Comparison of ENCODE assay signal across 8 mouse cellular contexts in the genomic region with DNA sequence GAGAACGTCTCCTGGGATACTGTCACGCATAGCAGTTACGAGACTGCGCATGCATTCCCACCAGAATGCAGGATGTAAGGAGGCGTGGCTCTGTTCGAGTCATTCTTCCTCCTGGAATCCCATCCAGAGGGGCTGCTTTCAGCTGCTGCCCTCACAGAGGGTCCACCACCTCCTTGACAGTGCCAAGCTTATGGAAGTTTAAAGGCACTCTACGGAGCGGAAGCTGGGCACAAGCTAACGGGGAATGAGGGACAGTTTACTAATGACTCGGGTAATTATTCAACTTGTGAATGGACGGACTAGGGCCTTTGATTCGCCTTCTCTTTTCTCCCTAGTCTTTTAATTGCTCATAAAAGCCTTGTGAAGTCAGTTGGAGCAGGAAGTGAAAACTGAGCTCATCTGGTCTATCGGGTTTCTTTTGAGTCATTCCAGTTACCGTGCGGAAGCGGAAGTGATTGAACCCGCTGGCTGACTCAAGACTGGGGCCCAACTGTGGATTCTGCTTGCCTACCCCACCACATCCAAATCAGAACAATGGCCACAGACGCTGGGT.
DNase-seq lines count a peak whose midpoint lies in the region; ATAC-seq and TF ChIP-seq lines count a peak whose summit lies in the region.

No protein-coding gene starts in this region.

- H3K27ac ChIP-seq in lung, embryonic 14.5 days (ENCODE audit: low read depth) = peak overlapping the region; percentile 4; the same call in 1 of the 2 replicates
- H3K27ac ChIP-seq in brown adipose tissue, adult 24 weeks (replicated peaks; ENCODE audit: low read depth, low read length) = peak overlapping the region; percentile 85
- H3K27ac ChIP-seq in heart, embryonic 13.5 days (replicated peaks) = peak overlapping the region; percentile 64
- no peak overlapping the region for H3K27ac ChIP-seq in limb, embryonic 11.5 days (replicated peaks; ENCODE audit: low read depth, low read length)

- H3K9ac ChIP-seq in lung, embryonic 14.5 days = no peak overlapping the region
- H3K9ac ChIP-seq in heart, embryonic 13.5 days = no peak overlapping the region
- H3K9ac ChIP-seq in limb, embryonic 11.5 days (ENCODE audit: low read length) = no peak overlapping the region

- WGBS in lung, embryonic 14.5 days = 50% methylated on average over 18 of the region's 18 CpGs
- WGBS in heart, embryonic 13.5 days = 67% methylated on average over 18 of the region's 18 CpGs
- 7% methylated on average over 18 of the region's 18 CpGs for WGBS in limb, embryonic 11.5 days

- no peak for TF ChIP-seq CTCF in lung, embryonic 14.5 days (IDR thresholded peaks at IDR 0.05; ENCODE audit: low read depth)

- H3K4me2 ChIP-seq in lung, embryonic 14.5 days = peak overlapping the region; percentile 52
- peak overlapping the region; percentile 52 for H3K4me2 ChIP-seq in heart, embryonic 13.5 days
- H3K4me2 ChIP-seq in limb, embryonic 11.5 days (ENCODE audit: low read depth, severe bottlenecking) = peak overlapping the region; percentile 42

- H3K4me3 ChIP-seq in lung, embryonic 14.5 days (ENCODE audit: low read depth, low read length) = 0 out of 2 replicates have a peak overlapping the region, but pooled peaks have one; percentile 8
- peak overlapping the region; percentile 34 for H3K4me3 ChIP-seq in brown adipose tissue, adult 24 weeks (ENCODE audit: insufficient read depth, low read depth, low read length)
- H3K4me3 ChIP-seq in heart, embryonic 13.5 days = peak overlapping the region; percentile 27; the same call in 1 of the 2 replicates
- H3K4me3 ChIP-seq in limb, embryonic 11.5 days (ENCODE audit: low read depth, low read length) = peak overlapping the region; percentile 16

- H3K9me3 ChIP-seq in lung, embryonic 14.5 days (ENCODE audit: low read depth, low read length) = no peaks in the 10 kb centered on the region
- no peaks in the 10 kb centered on the region for H3K9me3 ChIP-seq in heart, embryonic 13.5 days
- H3K9me3 ChIP-seq in limb, embryonic 11.5 days (ENCODE audit: control insufficient read depth, low read length) = no peaks in the 10 kb centered on the region

- DNase-seq in lung, embryonic 14.5 days = peak; percentile 45
- no peak for DNase-seq in lung, postnatal 25 days (ENCODE audit: low spot score)
- DNase-seq in limb, embryonic 11.5 days (ENCODE audit: low spot score) = peak; percentile 59
- DNase-seq in monocyte, adult 2 months (ENCODE audit: low read depth in 1 of 2, low spot score in 2 of 2) = peak; percentile 35 to 51
- no peak for DNase-seq in adrenal gland, postnatal 10 days

- no peak for ATAC-seq in lung, embryonic 14.5 days (ENCODE audit: insufficient read depth)
- no peak for ATAC-seq in heart, embryonic 13.5 days (ENCODE audit: extremely low read depth, insufficient number of reproducible peaks, low FRiP score, low TSS enrichment)
- ATAC-seq in limb, embryonic 11.5 days (ENCODE audit: insufficient number of reproducible peaks, low FRiP score, low TSS enrichment, low read depth) = peak; percentile 66; the same call in 1 of the 2 replicates
- no peak for ATAC-seq in erythroid progenitor cell, adult 5-6 weeks (replicated peaks; ENCODE audit: low FRiP score, poor library complexity, severe bottlenecking)

- no peaks in the 10 kb centered on the region for H3K36me3 ChIP-seq in lung, embryonic 14.5 days (ENCODE audit: insufficient read depth)
- H3K36me3 ChIP-seq in heart, embryonic 13.5 days = no peaks in the 10 kb centered on the region
- no peaks in the 10 kb centered on the region for H3K36me3 ChIP-seq in limb, embryonic 11.5 days (ENCODE audit: control insufficient read depth, insufficient read depth, low read length)

- no peaks in the 10 kb centered on the region for H3K27me3 ChIP-seq in lung, embryonic 14.5 days (ENCODE audit: insufficient read depth, low read length)
- peaks cover 6% of the 10 kb centered on the region; the same call in 1 of the 2 replicates for H3K27me3 ChIP-seq in heart, embryonic 13.5 days (replicated peaks)
- H3K27me3 ChIP-seq in limb, embryonic 11.5 days (ENCODE audit: control insufficient read depth, insufficient read depth, low read length) = no peaks in the 10 kb centered on the region

- no peaks in the 10 kb centered on the region; the same call in 1 of the 2 replicates for H3K4me1 ChIP-seq in lung, embryonic 14.5 days (ENCODE audit: insufficient read depth)
- peaks cover 40% of the 10 kb centered on the region for H3K4me1 ChIP-seq in brown adipose tissue, adult 24 weeks (ENCODE audit: control insufficient read depth, insufficient read depth, insufficient read length, low read length)
- H3K4me1 ChIP-seq in heart, embryonic 13.5 days = peaks cover 8% of the 10 kb centered on the region
- H3K4me1 ChIP-seq in limb, embryonic 11.5 days (ENCODE audit: control insufficient read depth, insufficient read depth, low read length) = 0 out of 2 replicates have a peak, but pooled peaks cover 3% of the 10 kb centered on the region

Comparison
In these comparisons a context has a peak if more than half of its experiments do, and no peak if none do; other contexts are left out.
1. DNase-seq: peak in lung, embryonic 14.5 days (single experiment), limb, embryonic 11.5 days (single experiment) and monocyte, adult 2 months (2 of 2); none in lung, postnatal 25 days (single experiment) and adrenal gland, postnatal 10 days (single experiment).
2. Peak in every context shown above with its lines, with median percentiles within 50 percentile points of each other: H3K4me2 ChIP-seq and H3K4me3 ChIP-seq.